Mouse (Mus musculus): Measurements from ENCODE around the gene Slf1. TPM values are rescaled to one million over a fixed set of nuclear protein-coding genes. Genes with fewer than 3 reads are reported as not detected.

Slf1 gene
- total RNA-seq, 4 experiments from 2014 or later: 24.1 to 33.3 (median 25.8) TPM

Other genes with a start within 250 kb of the Slf1 start
- gene 2210408I21Rik, start 67 bp upstream of the Slf1 start, total RNA-seq (2022): 1 to 10 TPM; 5.5 to 7.2 (median 5.9) TPM

All from heart, adult 8-10 months (tissue).